Mouse (Mus musculus): ENCODE data around the gene Tsnax.
A peak's percentile ranks its signal among the peaks of the same experiment; 100 is the strongest.

GRCm38 (mm10) chr8:125045760-125046159, 33.0 kb downstream of the Tsnax start:
- TF ChIP-seq CTCF (IDR thresholded peaks at IDR 0.05) (0 out of 2 replicates have a peak, but pooled peaks have one; percentile 4), EP300 (IDR thresholded peaks at IDR 0.05) (no peak)
